Mouse (Mus musculus): Measurements from ENCODE around the gene Gm17334.

The Gm17334 gene

DNA sequence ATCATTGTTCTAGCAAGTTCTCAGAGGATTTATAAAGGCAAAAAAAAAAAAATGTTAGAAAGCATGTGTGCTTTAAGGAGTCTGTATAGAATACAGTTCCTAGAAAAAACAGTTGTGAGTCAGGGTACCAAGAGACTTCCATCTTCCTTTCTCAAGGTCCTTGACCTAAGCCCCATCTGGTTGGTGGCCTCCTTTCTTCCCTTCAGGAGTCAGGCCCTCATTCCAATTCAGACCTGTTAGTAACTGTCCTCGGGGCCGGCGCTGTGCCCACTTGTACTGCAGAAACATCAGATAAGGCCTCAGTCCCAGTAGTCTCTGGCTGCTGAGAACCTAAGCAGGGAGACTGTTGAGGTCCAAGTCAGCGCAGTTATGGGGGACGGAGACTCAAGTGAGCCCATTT is at the start of gene Gm17334:
Gene Gm17334 (minus strand): TSS at position 101 of the 400 bp plus-strand sequence.
- no peak for DNase-seq

DNA sequence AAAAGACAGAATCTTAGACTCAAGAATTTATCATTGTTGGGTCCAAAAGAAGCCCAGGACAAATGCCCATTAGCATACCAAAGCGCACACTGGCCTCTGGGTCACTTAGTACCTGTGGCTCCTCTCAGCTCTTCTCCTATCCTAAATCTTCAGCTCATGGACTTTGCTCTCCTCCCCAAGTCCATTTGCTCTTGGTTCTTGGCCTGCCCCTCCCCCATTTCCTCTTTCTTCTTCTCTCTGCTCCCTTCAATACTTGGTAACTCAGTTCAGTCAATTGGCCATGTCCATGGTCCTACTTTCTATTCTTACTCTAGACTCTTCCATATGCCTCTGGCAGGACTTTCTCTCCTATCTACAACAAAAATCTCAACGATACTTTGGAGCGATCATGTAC is 49.0 kb upstream of the Gm17334 start:
- no peak for DNase-seq

- DNase-seq, result no peak
Measured at GRCm38 (mm10) chr11:53821230-53821944, 48.4 kb upstream of the Gm17334 start.

- DNase-seq, result no peak
Measured at GRCm38 (mm10) chr11:53820516-53821170, 47.7 kb upstream of the Gm17334 start.

DNA sequence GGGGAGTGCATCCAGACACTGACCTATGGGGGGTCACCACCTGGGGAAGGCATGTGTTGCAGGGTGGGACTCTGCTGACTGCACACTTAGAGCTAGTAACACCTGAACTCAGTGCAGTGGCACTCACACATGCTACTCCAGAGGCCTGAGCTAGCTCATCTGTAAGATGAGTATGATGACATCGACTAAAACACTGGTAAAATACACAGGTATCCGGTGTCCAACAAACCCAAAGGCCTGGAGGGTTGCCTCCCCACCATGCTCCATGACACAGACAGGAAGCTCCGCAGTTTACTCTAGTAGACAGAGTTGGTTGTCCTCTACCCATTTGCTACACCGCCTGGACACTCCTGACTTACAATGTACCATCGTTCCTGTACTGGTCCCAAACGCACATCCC is 46.5 kb upstream of the Gm17334 start:
- no peak for DNase-seq

- no peak for DNase-seq
Measured at GRCm38 (mm10) chr11:53818794-53819193, 45.8 kb upstream of the Gm17334 start.

DNA sequence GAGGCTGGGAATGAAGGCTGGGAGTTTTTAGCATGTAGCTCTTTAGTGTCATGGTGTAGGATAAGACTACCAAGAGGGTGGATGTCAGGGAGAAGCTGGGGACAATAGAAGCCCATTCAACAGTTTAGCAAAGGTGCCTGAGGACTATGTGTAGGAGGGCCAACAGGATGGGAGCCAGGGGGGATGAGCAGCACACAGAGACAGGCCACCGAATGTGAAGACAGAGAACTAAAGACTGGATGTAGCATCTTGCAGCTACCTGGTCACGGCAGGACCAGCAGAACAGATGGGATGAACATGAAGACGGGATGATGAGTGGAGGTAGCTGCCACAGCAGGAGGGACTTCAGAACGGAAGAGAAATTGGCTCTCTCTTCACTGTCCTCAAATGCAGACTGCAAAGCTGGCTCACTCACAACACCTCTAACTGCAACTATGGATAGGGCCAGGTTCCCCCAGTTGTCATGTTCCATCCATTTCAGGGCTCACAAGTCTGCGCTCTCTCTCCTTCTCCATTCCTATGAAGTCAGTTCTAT is 43.9 kb upstream of the Gm17334 start:
- DNase-seq, result peak; percentile 61

DNA sequence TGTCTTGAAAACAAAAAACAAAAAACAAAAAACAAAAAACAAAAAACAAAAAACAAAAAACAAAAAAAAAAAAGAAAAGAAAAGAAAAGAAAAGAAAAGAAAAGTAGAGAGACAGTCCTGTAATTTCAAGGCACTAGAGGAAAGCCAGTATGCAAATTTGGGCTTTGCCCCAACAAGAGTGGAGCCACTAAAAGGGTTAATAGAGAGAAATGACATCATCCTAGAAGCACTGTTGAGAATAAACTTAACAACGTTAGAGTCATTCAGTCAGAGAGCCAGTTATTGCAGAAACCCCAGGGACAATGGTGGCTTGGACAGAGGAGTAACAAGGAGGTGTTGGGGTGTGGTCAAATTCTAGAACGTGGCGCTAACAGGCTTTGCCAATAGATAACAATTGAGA is 41.8 kb upstream of the Gm17334 start:
- no peak for DNase-seq

DNA sequence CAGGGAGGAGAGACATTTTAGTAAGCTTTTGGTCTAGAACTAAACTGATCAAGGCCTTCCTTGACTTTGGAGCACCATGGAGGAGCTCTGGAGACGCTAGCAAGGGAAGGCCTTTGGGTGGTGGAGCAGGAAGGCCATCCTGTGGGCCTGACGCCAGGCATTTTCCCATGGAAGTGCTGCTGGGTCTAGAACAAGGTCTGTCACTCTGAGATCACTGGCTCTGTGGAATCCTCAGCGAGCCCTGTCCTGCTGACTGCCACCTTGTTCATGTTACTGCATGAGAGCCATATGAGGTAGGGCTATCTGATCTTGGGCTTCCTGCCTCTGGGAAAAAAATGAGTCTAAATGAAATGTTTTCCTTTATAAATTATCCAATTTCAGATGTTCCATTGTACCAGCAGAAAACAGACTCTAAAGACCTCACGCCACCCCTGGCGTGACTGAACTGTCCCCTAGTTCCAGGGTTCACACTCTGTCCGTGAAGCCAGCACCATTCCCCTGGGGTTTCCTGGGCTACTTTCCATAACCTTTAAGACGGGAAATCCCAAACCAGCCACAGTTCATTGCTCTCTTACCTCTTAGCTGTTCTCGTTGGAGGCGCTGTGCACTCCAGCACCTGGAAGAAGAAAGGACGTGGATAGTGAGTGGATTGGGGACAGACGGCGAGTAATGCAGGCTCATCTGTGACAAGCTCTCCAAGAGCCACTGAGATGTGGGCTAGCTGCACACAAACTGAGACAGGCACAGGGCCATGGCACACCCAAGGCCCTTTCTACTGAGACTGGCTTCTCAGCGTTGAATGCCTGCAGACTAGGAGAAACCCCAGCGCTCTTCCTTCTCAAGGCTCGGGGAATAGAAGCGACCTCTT is 40.2 kb upstream of the Gm17334 start:
- DNase-seq, result no peak

DNA sequence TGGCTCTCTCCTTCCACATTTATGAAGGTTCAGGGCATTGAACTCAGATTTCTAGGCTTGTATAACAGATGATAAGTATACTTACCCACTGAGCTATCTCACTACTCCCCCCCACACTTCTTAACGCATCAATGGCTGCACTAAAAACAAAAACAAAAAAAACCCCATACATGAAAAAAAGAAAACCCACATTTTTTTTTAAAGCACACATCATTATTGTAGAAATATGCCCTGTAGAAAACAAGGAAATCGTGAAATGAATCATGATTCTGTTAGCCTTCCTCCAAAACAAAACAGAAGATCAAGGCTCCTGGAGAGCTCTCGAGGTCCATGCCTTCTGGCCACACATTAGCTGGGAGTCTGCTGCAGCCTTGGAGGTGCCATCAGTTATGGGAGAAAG is 38.3 kb upstream of the Gm17334 start:
- no peak for DNase-seq

- no peak for DNase-seq
Measured at GRCm38 (mm10) chr11:53810749-53811148, 37.8 kb upstream of the Gm17334 start.

- no peak for DNase-seq
Measured at GRCm38 (mm10) chr11:53810156-53810555, 37.2 kb upstream of the Gm17334 start.

DNA sequence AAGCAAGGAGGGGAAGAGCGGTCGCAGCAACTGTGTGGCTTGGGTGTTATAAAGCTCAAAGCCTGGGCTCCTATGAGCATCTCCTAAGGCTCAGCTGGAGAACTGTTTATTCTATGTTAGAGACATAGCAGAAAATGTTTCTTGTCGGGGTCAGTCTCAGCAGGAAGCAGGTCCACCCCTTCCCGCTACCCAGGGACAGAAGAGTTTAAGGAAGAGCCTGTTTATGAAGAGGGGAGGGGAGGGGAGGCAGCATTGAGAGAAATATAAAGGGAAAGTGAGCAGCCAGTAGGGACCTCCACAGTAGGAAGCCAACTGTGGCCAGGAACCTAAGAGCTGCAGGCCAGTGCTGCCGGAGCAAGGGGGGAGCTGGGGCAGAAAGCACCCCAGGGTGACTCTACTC is 36.4 kb upstream of the Gm17334 start:
- DNase-seq, result no peak

GRCm38 (mm10) chr11:53805786-53806185 is 32.8 kb upstream of the Gm17334 start:
- no peak for DNase-seq

GRCm38 (mm10) chr11:53804569-53805344 is 31.8 kb upstream of the Gm17334 start:
- no peak for DNase-seq

DNA sequence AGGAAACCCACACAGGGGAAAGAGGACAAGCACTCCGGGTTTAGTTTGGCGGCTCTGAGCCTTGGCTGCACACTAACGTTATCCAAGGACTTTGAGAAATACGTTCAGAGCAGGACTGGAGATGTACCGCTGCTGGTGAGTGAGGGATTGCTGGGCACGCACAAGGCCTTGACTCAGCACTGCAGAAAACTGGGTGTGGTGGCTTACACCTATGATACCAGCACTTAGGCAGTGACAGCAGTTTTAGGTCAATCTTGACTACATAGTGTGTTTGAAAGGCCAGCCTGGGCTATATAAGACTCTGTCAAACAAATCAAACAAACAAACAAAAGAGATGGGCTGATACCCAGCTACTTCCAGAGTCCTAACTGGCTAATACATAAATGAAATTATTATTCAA is 30.5 kb upstream of the Gm17334 start:
- DNase-seq, result no peak

DNA sequence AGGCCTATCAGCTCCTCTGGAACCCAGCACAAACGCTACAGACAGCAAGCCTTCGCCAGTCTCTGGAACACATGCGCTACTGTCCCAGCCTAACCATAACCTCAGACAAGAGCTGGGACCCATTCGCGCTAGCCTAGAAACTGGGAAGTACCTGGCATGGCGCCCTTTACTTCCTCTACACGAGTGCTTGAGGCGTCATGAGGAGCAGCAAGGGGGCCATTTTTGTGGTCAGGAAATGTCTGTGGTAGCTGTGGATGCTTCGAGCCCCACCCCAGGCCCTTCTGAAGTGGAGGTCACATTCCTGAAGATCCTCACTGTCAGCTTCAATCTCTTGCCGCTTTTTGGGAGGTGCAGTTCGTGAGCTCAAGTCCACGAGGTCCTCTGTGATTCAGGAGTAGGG is 30.1 kb upstream of the Gm17334 start:
- no peak for DNase-seq

- DNase-seq, result no peak
Measured at GRCm38 (mm10) chr11:53800975-53801374, 28.0 kb upstream of the Gm17334 start.

- no peak for DNase-seq
Measured at GRCm38 (mm10) chr11:53800036-53800435, 27.0 kb upstream of the Gm17334 start.

GRCm38 (mm10) chr11:53798041-53798711 is 25.2 kb upstream of the Gm17334 start:
- no peak for DNase-seq

DNA sequence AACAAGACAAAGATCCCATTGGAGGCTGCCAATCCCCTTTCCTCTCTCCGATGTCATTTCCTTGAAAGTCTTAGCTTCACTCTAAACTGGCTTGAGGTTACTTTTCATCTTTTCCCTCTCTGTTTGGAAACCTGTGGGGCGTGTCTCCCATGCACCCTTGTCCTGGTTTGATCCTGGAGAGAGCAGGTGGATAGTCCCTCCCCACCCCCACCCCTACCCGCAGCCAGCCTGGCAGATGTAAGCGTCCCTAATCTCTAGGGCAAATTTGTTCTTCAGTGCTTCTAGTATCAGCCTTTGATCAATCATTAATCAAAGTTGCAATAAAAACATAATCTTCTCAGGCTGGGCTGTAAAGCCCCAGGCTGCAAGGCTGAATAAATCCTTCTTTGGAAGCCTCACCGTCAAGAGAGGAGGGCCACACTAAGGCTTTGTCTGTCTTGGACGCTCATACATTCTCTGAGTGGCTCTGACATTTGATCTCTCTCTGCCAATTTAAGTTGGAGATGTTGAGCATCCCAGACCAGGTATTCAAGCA is 24.5 kb upstream of the Gm17334 start:
- DNase-seq, result no peak

Data from cerebellum, adult 11-12 months (tissue).